Mouse (Mus musculus): ENCODE measurements around the gene Ppm1j. TPM values are rescaled to one million over a fixed set of nuclear protein-coding genes. Genes with fewer than 3 reads are reported as not detected.

Ppm1j gene
- total and polyA plus RNA-seq, 3 experiments = 0.54 to 2.7 TPM; not detected in 1

GRCm38 (mm10) chr3:104791017-104791416, 10.2 kb downstream of the Ppm1j start:
- Histone ChIP-seq H3K27me3 (ENCODE audit: control insufficient read depth in 1 of 2, insufficient read depth in 2 of 2, low read length in 2 of 2) (no peaks in the 10 kb centered on the region), H3K27ac (ENCODE audit: control insufficient read depth, low read depth, low read length) (no peak overlapping the region), H3K4me1 (ENCODE audit: control insufficient read depth in 1 of 2, insufficient read depth in 2 of 2, low read length in 2 of 2) (peaks cover 12 to 14% of the 10 kb centered on the region in 2 experiments), H3K9ac (ENCODE audit: control insufficient read depth, low read depth, low read length, poor library complexity, severe bottlenecking) (no peak overlapping the region), H3K79me2 (ENCODE audit: control insufficient read depth, insufficient read depth, low read length, poor library complexity) (no peaks in the 10 kb centered on the region), H3K36me3 (ENCODE audit: control insufficient read depth in 1 of 2, insufficient read depth in 2 of 2, low read length in 2 of 2) (peaks cover 0 to 20% of the 10 kb centered on the region in 2 experiments; a peak in 3 of 4 replicates), H3K4me3 (ENCODE audit: control insufficient read depth in 1 of 2, insufficient read depth in 1 of 2, low read depth in 2 of 2, low read length in 2 of 2) (no peak overlapping the region), H3K9me3 (replicated peaks; ENCODE audit: insufficient read depth, low read length) (no peaks in the 10 kb centered on the region)
- TF ChIP-seq ELF1 (IDR thresholded peaks at IDR 0.05; ENCODE audit: low read depth, low read length) = no peak
- no peak for TF ChIP-seq RAD21 (IDR thresholded peaks at IDR 0.05; ENCODE audit: low read depth, low read length)
- no peak for TF ChIP-seq E2F4 (IDR thresholded peaks at IDR 0.05; ENCODE audit: borderline replicate concordance, low read depth, low read length)
- no peak for TF ChIP-seq CTCF (IDR thresholded peaks at IDR 0.05 in 2 of 3, conservative IDR thresholded peaks at IDR 0.05 in 1 of 3; ENCODE audit: control insufficient read depth in 1 of 3, insufficient read depth in 1 of 3, low read depth in 2 of 3, low read length in 3 of 3, poor library complexity in 1 of 3, severe bottlenecking in 1 of 3)
- TF ChIP-seq NRF1 (IDR thresholded peaks at IDR 0.05; ENCODE audit: insufficient read depth, low read depth, low read length, poor library complexity, severe bottlenecking) = no peak
- TF ChIP-seq MYB (IDR thresholded peaks at IDR 0.05; ENCODE audit: low read depth, low read length) = no peak
- no peak for TF ChIP-seq HCFC1 (IDR thresholded peaks at IDR 0.05; ENCODE audit: low read depth, low read length)
- no peak for TF ChIP-seq MYC (IDR thresholded peaks at IDR 0.05; ENCODE audit: low read depth, low read length)
- no peak for TF ChIP-seq CHD2 (IDR thresholded peaks at IDR 0.05; ENCODE audit: low read length)
- TF ChIP-seq GABPA (IDR thresholded peaks at IDR 0.05; ENCODE audit: low read depth, low read length) = no peak
- DNase-seq (ENCODE audit: low read depth, low spot score) = no peak

GRCm38 (mm10) chr3:104791671-104792070, 10.8 kb downstream of the Ppm1j start:
- peaks cover 12 to 14% of the 10 kb centered on the region in 2 experiments for H3K4me1 ChIP-seq (ENCODE audit: control insufficient read depth in 1 of 2, insufficient read depth in 2 of 2, low read length in 2 of 2)
- DNase-seq (ENCODE audit: low read depth, low spot score) = no peak

More at GRCm38 (mm10) chr3:104791671-104792070, 10.8 kb downstream of the Ppm1j start:
- Histone ChIP-seq H3K9ac (ENCODE audit: control insufficient read depth, low read depth, low read length, poor library complexity, severe bottlenecking) (no peak overlapping the region), H3K27me3 (ENCODE audit: control insufficient read depth in 1 of 2, insufficient read depth in 2 of 2, low read length in 2 of 2) (no peaks in the 10 kb centered on the region), H3K4me3 (ENCODE audit: control insufficient read depth in 1 of 2, insufficient read depth in 1 of 2, low read depth in 2 of 2, low read length in 2 of 2) (no peak overlapping the region), H3K9me3 (replicated peaks; ENCODE audit: insufficient read depth, low read length) (no peaks in the 10 kb centered on the region), H3K79me2 (ENCODE audit: control insufficient read depth, insufficient read depth, low read length, poor library complexity) (no peaks in the 10 kb centered on the region), H3K36me3 (ENCODE audit: control insufficient read depth in 1 of 2, insufficient read depth in 2 of 2, low read length in 2 of 2) (peaks cover 0 to 20% of the 10 kb centered on the region in 2 experiments; a peak in 3 of 4 replicates), H3K27ac (ENCODE audit: control insufficient read depth, low read depth, low read length) (no peak overlapping the region)
- TF ChIP-seq CTCF (IDR thresholded peaks at IDR 0.05 in 2 of 3, conservative IDR thresholded peaks at IDR 0.05 in 1 of 3; ENCODE audit: control insufficient read depth in 1 of 3, insufficient read depth in 1 of 3, low read depth in 2 of 3, low read length in 3 of 3, poor library complexity in 1 of 3, severe bottlenecking in 1 of 3) (no peak), EP300 (IDR thresholded peaks at IDR 0.05; ENCODE audit: low read depth in 1 of 2, low read length in 2 of 2) (no peak), NELFE (IDR thresholded peaks at IDR 0.05; ENCODE audit: low read depth, low read length) (no peak), USF1 (IDR thresholded peaks at IDR 0.05; ENCODE audit: low read depth, low read length) (no peak), RAD21 (IDR thresholded peaks at IDR 0.05; ENCODE audit: low read depth, low read length) (no peak), RCOR1 (IDR thresholded peaks at IDR 0.05; ENCODE audit: low read depth, low read length) (no peak), MYB (IDR thresholded peaks at IDR 0.05; ENCODE audit: low read depth, low read length) (no peak), POLR2AphosphoS5 (IDR thresholded peaks at IDR 0.05; ENCODE audit: borderline replicate concordance, low read depth, low read length) (no peak), ZMIZ1 (IDR thresholded peaks at IDR 0.05; ENCODE audit: low read depth, low read length) (no peak), HCFC1 (IDR thresholded peaks at IDR 0.05; ENCODE audit: low read depth, low read length) (no peak), POLR2A (IDR thresholded peaks at IDR 0.05; ENCODE audit: control insufficient read depth in 1 of 2, insufficient read depth in 1 of 2, low read depth in 1 of 2, low read length in 2 of 2, poor library complexity in 1 of 2) (no peak), TCF12 (IDR thresholded peaks at IDR 0.05; ENCODE audit: low read depth, low read length) (no peak), MAX (IDR thresholded peaks at IDR 0.05; ENCODE audit: low read length) (no peak), JUND (IDR thresholded peaks at IDR 0.05; ENCODE audit: low read depth, low read length) (no peak), NRF1 (IDR thresholded peaks at IDR 0.05; ENCODE audit: insufficient read depth, low read depth, low read length, poor library complexity, severe bottlenecking) (no peak)

All from MEL (cell line).